Mouse (Mus musculus): ENCODE results near the gene Ogn. TPM values are rescaled to one million over a fixed set of nuclear protein-coding genes. Genes with fewer than 3 reads are reported as not detected.

Ogn gene
- polyA plus RNA-seq, 1 experiment from 2014 or later: 103 TPM

GRCm38 (mm10) chr13:49651781-49652351 lies 44.0 kb downstream of the Ogn start:
- ATAC-seq (ENCODE audit: insufficient number of reproducible peaks, insufficient read depth, low FRiP score, low read depth): no peak
- H3K27me3 ChIP-seq (ENCODE audit: control insufficient read depth, insufficient read depth, low read length): no peaks in the 10 kb centered on the region
- 6% methylated on average over 4 of the region's 4 CpGs for WGBS
- H3K4me1 ChIP-seq (ENCODE audit: control insufficient read depth, insufficient read depth, low read length): 0 out of 2 replicates have a peak, but pooled peaks cover 5% of the 10 kb centered on the region
- no peaks in the 10 kb centered on the region; the same call in 1 of the 2 replicates for H3K36me3 ChIP-seq (ENCODE audit: control insufficient read depth, insufficient read depth, low read length)
- H3K4me2 ChIP-seq (replicated peaks; ENCODE audit: low read depth, low read length): peak overlapping the region; percentile 59
- no peaks in the 10 kb centered on the region for H3K9me3 ChIP-seq (ENCODE audit: control insufficient read depth, low read depth, low read length)
- H3K9ac ChIP-seq (replicated peaks; ENCODE audit: low read depth, low read length): peak overlapping the region; percentile 43; the same call in 1 of the 2 replicates
- H3K4me3 ChIP-seq (ENCODE audit: low read depth, low read length): peak overlapping the region; percentile 84
- no peak overlapping the region for H3K27ac ChIP-seq (ENCODE audit: low read length)

- Histone ChIP-seq H3K9ac (replicated peaks; ENCODE audit: low read depth, low read length) (peak within 1 kb of the TSS; percentile 53), H3K4me3 (ENCODE audit: low read depth, low read length) (peak within 1 kb of the TSS; percentile 84), H3K27me3 (ENCODE audit: control insufficient read depth, insufficient read depth, low read length) (no peaks in the 10 kb centered on the region), H3K9me3 (ENCODE audit: control insufficient read depth, low read depth, low read length) (no peaks in the 10 kb centered on the region), H3K4me1 (ENCODE audit: control insufficient read depth, insufficient read depth, low read length) (0 out of 2 replicates have a peak, but pooled peaks cover 5% of the 10 kb centered on the region), H3K27ac (ENCODE audit: low read length) (peak within 1 kb of the TSS; percentile 58; the same call in 1 of the 2 replicates), H3K4me2 (replicated peaks; ENCODE audit: low read depth, low read length) (peak within 1 kb of the TSS; percentile 91), H3K36me3 (ENCODE audit: control insufficient read depth, insufficient read depth, low read length) (no peaks in the 10 kb centered on the region; the same call in 1 of the 2 replicates)
- ATAC-seq (ENCODE audit: insufficient number of reproducible peaks, insufficient read depth, low FRiP score, low read depth): peak; percentile 99
- WGBS: under 1% methylated on average over 67 of the region's 68 CpGs
Observed at GRCm38 (mm10) chr13:49652481-49653179, 44.8 kb downstream of the Ogn start, which contains the start of the genes Cenpp and Nol8. Gene Cenpp, minus strand, starts transcription at chr13:49652785. Gene Nol8, plus strand, starts transcription at chr13:49653078.

GRCm38 (mm10) chr13:49653180-49653541 lies 45.3 kb downstream of the Ogn start:
- peak overlapping the region; percentile 58; the same call in 1 of the 2 replicates for H3K27ac ChIP-seq (ENCODE audit: low read length)
- peak overlapping the region; percentile 84 for H3K4me3 ChIP-seq (ENCODE audit: low read depth, low read length)
- H3K27me3 ChIP-seq (ENCODE audit: control insufficient read depth, insufficient read depth, low read length): no peaks in the 10 kb centered on the region
- peak; percentile 75 for ATAC-seq (ENCODE audit: insufficient number of reproducible peaks, insufficient read depth, low FRiP score, low read depth)
- under 1% methylated on average over 16 of the region's 16 CpGs for WGBS
- peak overlapping the region; percentile 91 for H3K4me2 ChIP-seq (replicated peaks; ENCODE audit: low read depth, low read length)
- no peaks in the 10 kb centered on the region for H3K9me3 ChIP-seq (ENCODE audit: control insufficient read depth, low read depth, low read length)
- peak overlapping the region; percentile 53 for H3K9ac ChIP-seq (replicated peaks; ENCODE audit: low read depth, low read length)
- H3K36me3 ChIP-seq (ENCODE audit: control insufficient read depth, insufficient read depth, low read length): no peaks in the 10 kb centered on the region; the same call in 1 of the 2 replicates
- 0 out of 2 replicates have a peak, but pooled peaks cover 5% of the 10 kb centered on the region for H3K4me1 ChIP-seq (ENCODE audit: control insufficient read depth, insufficient read depth, low read length)

Other genes with a start within 250 kb of the Ogn start
- 16.3 and 17.8 TPM in 2 replicates for gene Ippk, start 186.8 kb upstream of the Ogn start, polyA plus RNA-seq (2014; fragmentation: Nextera tagmentation; extraction: Ambion mirVana)
- 1.2 and 1.7 TPM in 2 replicates for gene Tes3-ps, start 114.7 kb upstream of the Ogn start, polyA plus RNA-seq (2014; fragmentation: Nextera tagmentation; extraction: Ambion mirVana)
- 0.57 and 0.88 TPM in 2 replicates for gene Ecm2, start 103.2 kb upstream of the Ogn start, polyA plus RNA-seq (2014; fragmentation: Nextera tagmentation; extraction: Ambion mirVana)
- 51.6 and 56.5 TPM in 2 replicates for gene Aspn, start 63.6 kb upstream of the Ogn start, polyA plus RNA-seq (2014; fragmentation: Nextera tagmentation; extraction: Ambion mirVana)
- gene Omd, start 25.6 kb upstream of the Ogn start, polyA plus RNA-seq (2014; fragmentation: Nextera tagmentation; extraction: Ambion mirVana): 1.3 and 1.4 TPM in 2 replicates
- gene Cenpp, start 44.7 kb downstream of the Ogn start, polyA plus RNA-seq (2014; fragmentation: Nextera tagmentation; extraction: Ambion mirVana): 29.3 and 29.6 TPM in 2 replicates
- 16.0 and 18.6 TPM in 2 replicates for gene Nol8, start 45.0 kb downstream of the Ogn start, polyA plus RNA-seq (2014; fragmentation: Nextera tagmentation; extraction: Ambion mirVana)
- 79.2 and 85.3 TPM in 2 replicates for gene Iars, start 74.1 kb downstream of the Ogn start, polyA plus RNA-seq (2014; fragmentation: Nextera tagmentation; extraction: Ambion mirVana)
- not detected in 2 replicates for gene Gm30302, start 191.0 kb downstream of the Ogn start, polyA plus RNA-seq (2014; fragmentation: Nextera tagmentation; extraction: Ambion mirVana)

All from stomach, embryonic 14.5 days (tissue).